In the genomic region with DNA sequence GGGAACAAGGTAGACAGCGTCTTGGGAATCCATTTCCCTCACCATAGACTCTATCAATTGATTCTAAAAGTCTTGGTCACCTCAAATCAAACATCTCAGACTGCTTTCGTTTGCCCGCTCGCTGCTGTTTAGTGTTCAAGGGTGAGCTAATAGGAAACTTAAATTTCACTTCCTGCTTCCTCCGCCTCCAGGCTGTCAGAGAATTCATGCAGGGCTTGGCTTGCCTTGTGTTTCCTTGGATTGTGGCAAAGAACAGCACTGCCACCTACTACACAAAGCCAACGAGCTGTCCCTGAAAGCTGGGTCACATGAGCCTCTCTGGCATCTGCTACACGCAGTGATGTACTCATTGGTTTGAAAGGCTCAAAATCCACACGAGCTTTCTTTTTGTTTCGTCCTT, we compare ENCODE assay signal across 14 mouse cellular contexts.
DNase-seq lines count a peak whose midpoint lies in the region; ATAC-seq and TF ChIP-seq lines count a peak whose summit lies in the region.
"Had no signal": no experiment of that assay in that cellular context is flagged by ENCODE, and none has a peak within 500 bp of the region (broad histone marks: within the 10 kb centered on the region; RNA-seq: fewer than 3 reads in every experiment).

No protein-coding gene starts in this region.

- no peak for TF ChIP-seq POLR2A in myocyte (IDR thresholded peaks at IDR 0.05; ENCODE audit: insufficient read length, low read depth)

- H3ac ChIP-seq in myocyte (ENCODE audit: control insufficient read depth, insufficient read length) = no peak overlapping the region

- 77% methylated on average over 9 of the region's 9 CpGs for WGBS in intestine, embryonic 16.5 days

- H3K4me2 ChIP-seq in myocyte (ENCODE audit: low read depth) = peak overlapping the region; percentile 18
- no peak overlapping the region for H3K4me2 ChIP-seq in intestine, embryonic 16.5 days (ENCODE audit: low read depth, low read length)
- H3K4me2 ChIP-seq: heart, embryonic 11.5 days had no signal

- no peaks in the 10 kb centered on the region for H3K27me3 ChIP-seq in myocyte (ENCODE audit: control insufficient read depth, insufficient read depth, insufficient read length)
- H3K27me3 ChIP-seq in intestine, embryonic 16.5 days (replicated peaks; ENCODE audit: control insufficient read depth, insufficient read depth, low read length) = no peaks in the 10 kb centered on the region

- H3K4me1 ChIP-seq in intestine, embryonic 16.5 days (ENCODE audit: control insufficient read depth, insufficient read depth, low read length) = no peaks in the 10 kb centered on the region

- no peak overlapping the region for H3K4me3 ChIP-seq in myocyte
- no peak overlapping the region for H3K4me3 ChIP-seq in intestine, embryonic 16.5 days (ENCODE audit: low read length)
- H3K4me3 ChIP-seq: embryonic facial prominence, embryonic 10.5 days; hindbrain, embryonic 10.5 days had no signal

- H3K9ac ChIP-seq in intestine, embryonic 16.5 days (ENCODE audit: low read depth, low read length) = no peak overlapping the region

- no peaks in the 10 kb centered on the region for H3K79me2 ChIP-seq in myocyte (ENCODE audit: control insufficient read depth, insufficient read depth)

- no peaks in the 10 kb centered on the region for H3K9me3 ChIP-seq in intestine, embryonic 16.5 days (ENCODE audit: control insufficient read depth, low read length)
- H3K9me3 ChIP-seq: embryonic facial prominence, embryonic 10.5 days; hindbrain, embryonic 10.5 days had no signal

- no peaks in the 10 kb centered on the region for H3K36me3 ChIP-seq in myocyte (ENCODE audit: control insufficient read depth, insufficient read depth)
- no peaks in the 10 kb centered on the region for H3K36me3 ChIP-seq in intestine, embryonic 16.5 days (ENCODE audit: control insufficient read depth, insufficient read depth, low read length)
- H3K36me3 ChIP-seq: embryonic facial prominence, embryonic 10.5 days; hindbrain, embryonic 10.5 days had no signal

- H3K27ac ChIP-seq in intestine, embryonic 16.5 days (ENCODE audit: low read length) = no peak overlapping the region
- H3K27ac ChIP-seq: embryonic facial prominence, embryonic 10.5 days; hindbrain, embryonic 10.5 days had no signal

- ATAC-seq in activated CD4-positive, CD25-positive, alpha-beta regulatory T cell, adult 4 months = peak; percentile 45
- ATAC-seq in intestine, embryonic 16.5 days = no peak
- ATAC-seq: midbrain, embryonic 16.5 days had no signal

- peak; percentile 10 for DNase-seq in lung, postnatal 36 days
- DNase-seq in lung, postnatal 4 days = no peak
- peak; percentile 74 for DNase-seq in cerebellum, adult 9-11 months
- no peak for DNase-seq in kidney, postnatal 10 days
- DNase-seq: kidney, adult 8-10 months; liver; right cerebral cortex, postnatal 14 days had no signal

TF ChIP-seq in myocyte, 11 proteins besides CTCF, POLR2A, EP300 and RAD21:
- TF ChIP-seq TCF3 (IDR thresholded peaks at IDR 0.05; ENCODE audit: insufficient read length, low read depth) = no peak
- TF ChIP-seq MYOD1 (IDR thresholded peaks at IDR 0.05; ENCODE audit: control insufficient read depth in 1 of 3, insufficient read length in 2 of 3, low read depth in 2 of 3) = no peak
- no peak for TF ChIP-seq REST (IDR thresholded peaks at IDR 0.05; ENCODE audit: insufficient read depth, insufficient read length)
- no peak for TF ChIP-seq E2F4 (IDR thresholded peaks at IDR 0.05; ENCODE audit: insufficient read depth)
- no peak for TF ChIP-seq MAX (IDR thresholded peaks at IDR 0.05; ENCODE audit: low read depth)
- no peak for TF ChIP-seq TCF12 (IDR thresholded peaks at IDR 0.05; ENCODE audit: insufficient read depth, poor library complexity, severe bottlenecking)
- no peak for TF ChIP-seq MYOG (IDR thresholded peaks at IDR 0.05; ENCODE audit: control insufficient read depth in 1 of 3, insufficient read depth in 1 of 3, insufficient read length in 2 of 3, low read depth in 2 of 3)
- no peak for TF ChIP-seq USF1 (IDR thresholded peaks at IDR 0.05; ENCODE audit: low read depth)
- no peak for TF ChIP-seq SRF (IDR thresholded peaks at IDR 0.05; ENCODE audit: control insufficient read depth, insufficient read length, low read depth)
- no peak for TF ChIP-seq CEBPB (IDR thresholded peaks at IDR 0.05; ENCODE audit: insufficient read depth, poor library complexity, severe bottlenecking)
- no peak for TF ChIP-seq POLR2AphosphoS2 (IDR thresholded peaks at IDR 0.05; ENCODE audit: insufficient read length, low read depth)
TF ChIP-seq in myocyte: peak in this region for 0.

Comparison
In these comparisons a context has a peak if more than half of its experiments do, and no peak if none do; other contexts are left out.
1. DNase-seq: peak in lung, postnatal 36 days (single experiment) and cerebellum, adult 9-11 months (single experiment); none in lung, postnatal 4 days (0 of 2) and kidney, postnatal 10 days (single experiment).